Mouse (Mus musculus) stomach, postnatal 0 days (tissue): ENCODE measurements around the gene Nelfcd. TPM values are rescaled to one million over a fixed set of nuclear protein-coding genes. Genes with fewer than 3 reads are reported as not detected.

Experiments
- ATAC-seq: fragments of 200-750 bp; cut with Nextera tagmentation; 2 replicates; pipeline ENCODE4 v1.8.0; 2017; ENCODE audit not compliant: low FRiP score, low TSS enrichment
- DNase-seq: peaks from one replicate; pipeline ENCODE4 v3.0.0-alpha.2; 2016; ENCODE audit warnings: low spot score
- H3K27ac ChIP-seq: fragments of 300-500 bp; sonication (generic); replicated peaks from 2 replicates; pipeline ENCODE4 v1.5.1; 2014; ENCODE audit warnings: mild to moderate bottlenecking, control low read depth
- H3K27me3 ChIP-seq: fragments of 300-500 bp; sonication (generic); 2 replicates; pipeline ENCODE4 v1.6.1; 2014; ENCODE audit warnings: low read length; ENCODE audit not compliant: control insufficient read depth, insufficient read depth
- H3K36me3 ChIP-seq: fragments of 300-500 bp; sonication (generic); 2 replicates; pipeline ENCODE4 v1.6.1; 2014; ENCODE audit warnings: low read length, mixed read lengths; ENCODE audit not compliant: control insufficient read depth, insufficient read depth
- H3K4me1 ChIP-seq: fragments of 300-500 bp; sonication (generic); replicated peaks from 2 replicates; pipeline ENCODE4 v1.6.1; 2014; ENCODE audit warnings: antibody characterized with exemption; ENCODE audit not compliant: control insufficient read depth, insufficient read depth
- H3K4me2 ChIP-seq: fragments of 300-500 bp; sonication (generic); replicated peaks from 2 replicates; pipeline ENCODE4 v1.6.1; 2014; ENCODE audit warnings: low read depth, mild to moderate bottlenecking, control low read depth, moderate library complexity
- H3K4me3 ChIP-seq: fragments of 300-500 bp; sonication (generic); 2 replicates; pipeline ENCODE4 v1.5.1; 2014; ENCODE audit warnings: low read depth, low read length, control low read depth
- H3K9ac ChIP-seq: fragments of 300-500 bp; sonication (generic); 2 replicates; pipeline ENCODE4 v1.6.1; 2014; ENCODE audit warnings: mild to moderate bottlenecking, low read length, control low read depth, mixed read lengths
- H3K9me3 ChIP-seq: fragments of 300-500 bp; sonication (generic); 2 replicates; pipeline ENCODE4 v1.6.1; 2016; ENCODE audit warnings: low read length; ENCODE audit not compliant: control insufficient read depth
- CTCF ChIP-seq: IDR thresholded peaks from 2 replicates; pipeline ENCODE4 v1.5.1; 2016; ENCODE audit warnings: antibody characterized with exemption, low read depth, mild to moderate bottlenecking, moderate library complexity
- EP300 ChIP-seq: optimal IDR thresholded peaks from 2 replicates; pipeline ENCODE3; 2016; ENCODE audit warnings: antibody characterized with exemption
- WGBS: fragments of 180-500 bp; shearing (Covaris S2); extraction: QIAGEN DNeasy Blood & Tissue Kit; methylation state at CpG from one replicate; pipeline ENCODE4 v1.1.7; 2014; 5-methylcytosine and 5-hydroxymethylcytosine counted together
- polyA plus RNA-seq: library from polyadenylated mRNA; unstranded; fragments of >200 nt; fragmentation: Nextera tagmentation; extraction: Ambion mirVana; gene quantifications from 2 replicates; pipeline ENCODE4 v1.2.1, GENCODE M21; 2015

The Nelfcd gene
- polyA plus RNA-seq, 1 experiment from 2014 or later, result 40.2 TPM

DNA sequence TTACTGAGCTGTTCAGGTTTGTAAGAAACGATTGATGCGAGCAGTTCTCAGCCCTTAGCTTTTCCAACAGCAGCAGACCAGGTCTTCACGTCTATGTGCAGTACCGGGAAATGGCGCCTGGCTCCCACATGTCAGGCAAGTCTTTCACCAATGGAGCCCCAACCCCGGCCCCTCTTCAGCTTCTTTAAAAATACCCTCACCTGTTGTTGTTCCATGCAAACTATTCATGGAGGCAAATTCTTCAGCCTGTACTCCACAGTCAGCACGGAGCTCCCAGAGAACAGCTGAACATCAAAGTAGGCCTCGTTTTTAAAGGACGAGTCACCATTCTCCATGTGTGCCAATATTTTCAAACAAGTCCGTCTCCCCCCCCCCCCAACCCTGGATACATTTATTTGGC, 19.0 kb upstream of the Nelfcd start:
- Histone ChIP-seq H3K9ac (no peak overlapping the region), H3K27me3 (no peaks in the 10 kb centered on the region), H3K4me3 (no peak overlapping the region), H3K27ac (no peak overlapping the region), H3K9me3 (no peaks in the 10 kb centered on the region), H3K4me2 (no peak overlapping the region), H3K36me3 (no peaks in the 10 kb centered on the region), H3K4me1 (no peaks in the 10 kb centered on the region)
- no peak for ATAC-seq
- no peak for DNase-seq
- WGBS, result 77% methylated on average over 10 of the region's 10 CpGs
- TF ChIP-seq CTCF (no peak), EP300 (no peak)

GRCm38 (mm10) chr2:174397065-174397464, 18.5 kb upstream of the Nelfcd start:
- Histone ChIP-seq H3K9me3 (no peaks in the 10 kb centered on the region), H3K4me2 (no peak overlapping the region), H3K27ac (no peak overlapping the region), H3K9ac (no peak overlapping the region), H3K27me3 (no peaks in the 10 kb centered on the region), H3K4me3 (no peak overlapping the region), H3K36me3 (no peaks in the 10 kb centered on the region), H3K4me1 (no peaks in the 10 kb centered on the region)
- ATAC-seq (no peak), DNase-seq (no peak)
- TF ChIP-seq EP300 (no peak), CTCF (no peak)
- 96% methylated on average over 1 of the region's 1 CpGs for WGBS

DNA sequence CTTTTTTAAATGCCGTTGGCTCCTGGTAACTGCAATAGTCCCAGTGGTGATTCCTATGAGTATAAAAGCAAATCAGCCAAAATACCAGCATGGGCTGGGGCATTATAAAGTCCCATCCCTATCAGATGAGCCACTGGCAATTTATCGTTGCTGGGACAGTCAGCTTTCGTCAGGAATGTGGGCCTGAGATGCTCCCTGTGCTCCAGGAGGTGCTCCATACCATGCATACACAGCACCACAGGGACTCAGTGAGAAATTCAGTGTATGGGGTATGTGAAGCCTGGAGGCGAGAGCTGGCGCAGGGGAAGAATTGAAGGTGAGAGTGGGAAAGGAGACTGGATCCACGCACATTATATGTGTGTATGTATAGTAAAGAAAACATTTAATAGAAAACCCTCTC, 17.7 kb upstream of the Nelfcd start:
- TF ChIP-seq EP300 (no peak), CTCF (no peak)
- Histone ChIP-seq H3K4me2 (no peak overlapping the region), H3K27me3 (no peaks in the 10 kb centered on the region), H3K4me3 (no peak overlapping the region), H3K4me1 (no peaks in the 10 kb centered on the region), H3K36me3 (no peaks in the 10 kb centered on the region), H3K27ac (no peak overlapping the region), H3K9ac (no peak overlapping the region), H3K9me3 (no peaks in the 10 kb centered on the region)
- WGBS, result 86% methylated on average over 6 of the region's 6 CpGs
- ATAC-seq, result no peak
- no peak for DNase-seq

DNA sequence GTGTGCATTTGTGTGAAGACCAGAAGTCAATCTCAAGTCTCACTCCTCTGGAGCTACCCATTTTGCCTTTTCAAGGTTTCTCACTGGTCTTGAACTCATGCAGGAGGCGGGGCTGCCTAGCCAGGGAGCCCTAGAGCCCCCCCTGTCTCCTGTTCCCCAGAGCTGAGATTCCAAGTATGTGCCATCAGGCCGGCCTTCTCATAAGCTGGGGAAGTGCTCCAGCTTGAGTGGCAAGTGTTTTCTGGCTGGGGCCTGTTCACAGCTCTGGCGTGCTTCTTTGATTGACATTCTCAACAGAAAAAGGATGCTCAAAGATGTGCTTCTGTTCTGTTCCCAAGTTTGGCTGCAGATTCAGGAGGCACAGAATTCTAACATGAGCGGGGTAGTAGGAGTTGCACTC, 15.2 kb upstream of the Nelfcd start:
- 84% methylated on average over 4 of the region's 4 CpGs for WGBS

DNA sequence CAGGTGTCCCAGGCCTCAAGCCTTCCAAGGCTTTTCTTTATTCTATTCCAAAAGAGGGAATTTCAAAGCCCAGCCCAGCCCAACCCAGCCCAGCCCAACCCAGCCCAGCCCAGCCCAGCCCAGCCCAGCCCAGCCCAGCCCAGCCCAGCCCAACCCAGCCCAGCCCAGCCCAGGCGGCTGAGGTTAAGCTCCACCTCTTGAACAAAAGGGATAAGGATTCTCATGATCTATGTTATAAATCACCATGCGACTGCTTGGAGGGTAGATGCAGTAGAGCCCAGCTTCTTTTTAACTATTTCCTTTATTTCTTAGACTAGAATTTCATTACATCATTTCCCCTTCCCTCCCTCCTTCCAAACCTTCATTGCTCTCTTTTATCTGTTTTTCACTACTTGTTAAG, 5.4 kb upstream of the Nelfcd start:
- WGBS, result 38% methylated on average over 2 of the region's 2 CpGs
- no peak for DNase-seq
- TF ChIP-seq CTCF (no peak), EP300 (no peak)

More for the DNA sequence above, 15.2 kb upstream of the Nelfcd start:
- DNase-seq (no peak), ATAC-seq (no peak)
- H3K9ac ChIP-seq, result no peak overlapping the region
- H3K4me3 ChIP-seq, result no peak overlapping the region
- TF ChIP-seq EP300 (no peak), CTCF (no peak)
- no peak overlapping the region for H3K4me2 ChIP-seq
- no peaks in the 10 kb centered on the region for H3K36me3 ChIP-seq
- H3K9me3 ChIP-seq, result no peaks in the 10 kb centered on the region
- no peaks in the 10 kb centered on the region for H3K4me1 ChIP-seq
- no peak overlapping the region for H3K27ac ChIP-seq
- no peaks in the 10 kb centered on the region for H3K27me3 ChIP-seq

DNA sequence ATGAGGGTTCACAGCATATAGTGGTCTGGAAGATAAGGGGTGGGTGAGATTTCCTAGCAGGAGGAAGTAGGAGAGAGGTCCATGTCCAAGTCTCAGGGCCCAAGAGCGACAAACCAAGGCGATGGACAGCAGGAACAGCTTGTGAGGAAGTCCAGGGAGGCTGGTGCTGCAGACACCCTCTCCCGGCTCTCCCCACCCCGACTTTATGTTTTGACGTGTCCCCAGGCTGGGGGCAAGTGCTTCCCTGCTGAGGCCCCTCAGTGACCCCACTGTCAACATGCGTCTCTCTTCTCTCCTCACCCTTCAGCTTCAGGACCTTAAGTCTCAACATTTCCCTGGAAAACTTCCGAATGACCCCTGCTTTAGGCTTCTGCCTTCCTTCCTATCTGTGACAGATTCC, 2.5 kb upstream of the Nelfcd start:
- Histone ChIP-seq H3K4me2 (no peak overlapping the region), H3K36me3 (no peaks in the 10 kb centered on the region), H3K27ac (no peak overlapping the region), H3K9ac (no peak overlapping the region), H3K4me1 (no peaks in the 10 kb centered on the region), H3K9me3 (no peaks in the 10 kb centered on the region), H3K4me3 (no peak overlapping the region), H3K27me3 (no peaks in the 10 kb centered on the region)
- ATAC-seq (no peak), DNase-seq (no peak)
- TF ChIP-seq CTCF (no peak), EP300 (no peak)
- WGBS, result 77% methylated on average over 7 of the region's 7 CpGs

More for the DNA sequence above, 5.4 kb upstream of the Nelfcd start:
- Histone ChIP-seq H3K4me1 (no peaks in the 10 kb centered on the region), H3K36me3 (no peaks in the 10 kb centered on the region), H3K4me2 (no peak overlapping the region), H3K9ac (no peak overlapping the region), H3K9me3 (no peaks in the 10 kb centered on the region), H3K27me3 (no peaks in the 10 kb centered on the region), H3K4me3 (no peak overlapping the region), H3K27ac (no peak overlapping the region)
- peak; percentile 8; the same call in 1 of the 2 replicates for ATAC-seq
